Mouse (Mus musculus): ENCODE results near the gene Syngr3. TPM values are rescaled to one million over a fixed set of nuclear protein-coding genes. Genes with fewer than 3 reads are reported as not detected.
A peak's percentile ranks its signal among the peaks of the same experiment; 100 is the strongest.

Syngr3 gene
- 100 to 1,000 TPM; 177 to 188 TPM for total RNA-seq (2021)
- long read RNA-seq, experiment 1, transcript Syngr3-201 (4 exons, 1,965 nt), result major isoform, 392 of 422 reads
- long read RNA-seq, experiment 1, partial matches to known transcripts, result 23 of 422 reads
- long read RNA-seq, experiment 1, other reads (novel, unspliced or antisense), result 7 of 422 reads
- long read RNA-seq, experiment 2, transcript Syngr3-201 (4 exons, 1,965 nt), result major isoform, 264 of 298 reads
- long read RNA-seq, experiment 2, partial matches to known transcripts, result 19 of 298 reads
- long read RNA-seq, experiment 2, other reads (novel, unspliced or antisense), result 15 of 298 reads

DNA sequence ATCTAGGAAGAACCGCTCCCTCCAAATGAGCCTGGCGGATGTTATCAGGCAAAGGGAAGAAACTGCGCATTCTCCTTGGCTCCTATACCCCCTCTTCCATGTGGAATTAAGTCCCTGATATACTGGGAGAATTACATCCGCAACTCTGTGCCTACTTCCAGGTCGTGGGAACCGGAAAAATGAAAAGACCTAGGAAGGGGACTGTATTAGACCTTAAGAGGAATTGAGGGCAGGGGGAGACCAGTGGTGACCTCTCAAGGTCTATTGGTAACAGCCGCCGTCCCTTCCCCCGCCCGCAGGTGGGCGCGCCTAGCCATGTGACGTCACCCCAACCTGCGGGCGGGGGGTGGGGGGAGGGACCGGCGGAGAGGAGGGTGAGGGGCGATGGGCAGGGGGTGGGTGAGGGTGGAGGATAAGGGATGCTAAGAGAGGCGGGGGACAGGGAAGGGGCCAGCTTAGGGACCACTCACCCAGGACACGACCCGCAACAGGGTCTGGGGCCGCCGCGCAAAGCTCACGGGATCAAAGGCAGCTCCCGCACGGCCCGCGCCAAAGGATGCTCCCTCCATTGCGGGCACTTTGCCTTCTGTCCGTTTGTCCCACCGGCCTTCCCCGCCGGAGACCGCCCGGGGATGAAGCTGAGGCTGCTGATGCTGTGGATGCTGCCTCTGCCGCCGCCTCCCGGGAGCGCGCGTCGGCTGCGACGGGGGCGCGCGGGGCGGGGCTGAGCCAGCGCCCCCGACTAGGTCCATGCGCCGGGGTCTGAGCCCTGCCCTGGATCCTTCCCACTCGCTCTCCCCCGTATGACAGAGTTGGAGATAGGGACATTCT, at the start of gene Syngr3:
Gene Syngr3 (minus strand): TSS at position 705 of the 831 bp plus-strand sequence.
- DNase-seq (ENCODE audit: extremely low spot score in 1 of 2, low spot score in 2 of 2), result peak; percentile 59 to 61
- Histone ChIP-seq H3K27ac (peak within 1 kb of the TSS; percentile 99), H3K4me3 (peak within 1 kb of the TSS; percentile 67)
- no peak; the same call in 1 of the 2 replicates for TF ChIP-seq CTCF (IDR thresholded peaks at IDR 0.05)
- intact Hi-C loops (cut with DNase I), result no loop called here

DNA sequence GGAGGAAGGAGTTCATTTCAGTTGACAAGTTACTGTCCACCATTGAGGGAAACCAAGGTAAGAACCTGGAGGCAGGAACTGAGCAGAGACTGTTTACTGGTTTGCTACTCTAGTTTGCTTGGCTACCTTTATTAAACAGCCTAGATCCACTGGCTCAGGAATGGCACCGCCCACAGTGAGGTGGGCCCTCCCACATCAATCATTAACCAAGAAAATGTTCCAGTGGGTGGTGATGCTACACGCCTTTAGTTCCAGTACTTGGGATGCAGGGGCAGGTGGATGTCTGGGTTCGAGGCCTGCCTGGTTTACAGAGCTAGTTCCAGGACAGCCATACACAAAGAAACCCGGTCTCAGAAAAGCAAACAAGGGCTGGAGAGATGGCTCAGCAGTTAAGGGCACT, 48.5 kb upstream of the Syngr3 start:
- H3K4me3 ChIP-seq, result no peak overlapping the region
- intact Hi-C loops (cut with DNase I), result no loop called here

GRCm38 (mm10) chr17:24737135-24737810, 47.5 kb upstream of the Syngr3 start:
- no peak for DNase-seq (ENCODE audit: extremely low spot score in 1 of 2, low spot score in 2 of 2)
- intact Hi-C loops (cut with DNase I), result no loop called here

More for the DNA sequence above, 48.5 kb upstream of the Syngr3 start:
- TF ChIP-seq CTCF (IDR thresholded peaks at IDR 0.05), result no peak
- H3K27ac ChIP-seq, result no peak overlapping the region
- no peak for DNase-seq (ENCODE audit: extremely low spot score in 1 of 2, low spot score in 2 of 2)

GRCm38 (mm10) chr17:24736330-24737051, 46.7 kb upstream of the Syngr3 start, which contains the start of gene Msrb1:
Gene Msrb1 (plus strand): TSS chr17:24736642.
- H3K27ac ChIP-seq, result peak within 1 kb of the TSS; percentile 80
- peak within 1 kb of the TSS; percentile 66 for H3K4me3 ChIP-seq
- peak; percentile 86 to 91 for DNase-seq (ENCODE audit: extremely low spot score in 1 of 2, low spot score in 2 of 2)
- no peak for TF ChIP-seq CTCF (IDR thresholded peaks at IDR 0.05)
- intact Hi-C loops (cut with DNase I), result no loop called here

More at GRCm38 (mm10) chr17:24737135-24737810, 47.5 kb upstream of the Syngr3 start:
- Histone ChIP-seq H3K27ac (no peak overlapping the region), H3K4me3 (peak overlapping the region; percentile 66)
- no peak; the same call in 1 of the 2 replicates for TF ChIP-seq CTCF (IDR thresholded peaks at IDR 0.05)

- Histone ChIP-seq H3K4me3 (no peak overlapping the region), H3K27ac (no peak overlapping the region)
- TF ChIP-seq CTCF (IDR thresholded peaks at IDR 0.05), result no peak
- intact Hi-C loops (cut with DNase I), result no loop called here
- DNase-seq (ENCODE audit: extremely low spot score in 1 of 2, low spot score in 2 of 2), result no peak
Observed at GRCm38 (mm10) chr17:24735446-24735845, 45.7 kb upstream of the Syngr3 start.

DNA sequence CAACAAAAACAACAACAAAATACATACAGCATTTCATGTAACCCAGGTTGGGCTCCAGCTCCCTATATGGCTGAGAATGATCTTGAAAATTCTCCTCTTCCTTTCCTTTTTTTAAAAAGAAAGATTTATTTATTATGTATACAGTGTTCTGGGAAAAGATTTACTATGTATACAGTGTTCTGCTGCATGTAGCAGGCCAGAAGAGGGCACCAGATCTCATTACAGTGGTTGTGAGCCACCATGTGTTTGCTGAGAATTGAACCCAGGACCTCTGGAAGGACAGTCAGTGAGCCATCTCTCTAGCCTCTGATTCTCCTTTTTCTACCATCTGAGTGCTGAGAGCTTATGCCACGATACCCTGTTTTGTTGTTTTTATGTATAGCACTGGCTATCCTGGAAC, 44.8 kb upstream of the Syngr3 start:
- peak; percentile 32 for TF ChIP-seq CTCF (IDR thresholded peaks at IDR 0.05)
- intact Hi-C loops (cut with DNase I), result no loop called here
- DNase-seq (ENCODE audit: extremely low spot score in 1 of 2, low spot score in 2 of 2), result no peak
- Histone ChIP-seq H3K4me3 (no peak overlapping the region), H3K27ac (no peak overlapping the region)

GRCm38 (mm10) chr17:24733434-24734050, 43.8 kb upstream of the Syngr3 start:
- Histone ChIP-seq H3K27ac (no peak overlapping the region), H3K4me3 (no peak overlapping the region)
- DNase-seq (ENCODE audit: extremely low spot score in 1 of 2, low spot score in 2 of 2), result no peak
- TF ChIP-seq CTCF (IDR thresholded peaks at IDR 0.05), result no peak
- intact Hi-C loops (cut with DNase I), result no loop called here

DNA sequence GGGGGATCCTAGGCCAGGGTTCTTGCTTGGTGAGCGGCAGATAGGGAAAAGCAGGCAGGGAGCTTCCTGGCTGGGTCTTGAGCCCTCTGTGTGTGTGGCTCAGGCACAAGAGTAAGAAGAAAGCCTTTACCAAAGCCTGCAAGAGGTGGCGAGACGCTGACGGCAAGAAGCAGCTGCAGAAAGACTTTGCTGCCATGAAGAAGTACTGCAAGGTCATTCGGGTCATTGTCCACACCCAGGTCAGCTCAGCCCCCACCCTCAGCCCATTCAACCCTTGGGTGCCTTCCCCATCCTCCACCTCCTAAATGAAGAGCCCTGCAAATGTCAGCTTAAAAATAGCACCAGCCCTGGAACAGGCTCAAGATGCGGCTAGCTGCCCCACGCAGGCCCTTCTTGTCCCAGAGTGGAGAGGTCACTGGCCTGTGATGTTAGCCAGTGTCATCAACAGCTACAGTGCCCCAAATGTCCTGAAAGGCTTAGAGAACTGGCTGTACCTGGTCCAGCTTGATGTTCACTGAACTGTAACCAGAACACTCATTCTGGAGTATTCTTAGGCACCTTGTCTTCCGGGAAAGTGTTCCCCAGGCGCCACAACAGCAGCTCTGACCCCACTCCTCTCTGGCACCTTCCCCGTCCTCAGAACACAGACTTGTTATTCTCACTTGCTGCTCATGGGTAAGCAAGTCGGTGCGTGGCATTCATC, 42.6 kb upstream of the Syngr3 start:
- no peak overlapping the region for H3K4me3 ChIP-seq
- no peak overlapping the region for H3K27ac ChIP-seq
- intact Hi-C loops (cut with DNase I), result no loop called here
- DNase-seq (ENCODE audit: extremely low spot score in 1 of 2, low spot score in 2 of 2), result no peak
- no peak for TF ChIP-seq CTCF (IDR thresholded peaks at IDR 0.05)

- Histone ChIP-seq H3K27ac (no peak overlapping the region), H3K4me3 (no peak overlapping the region)
- DNase-seq (ENCODE audit: extremely low spot score in 1 of 2, low spot score in 2 of 2), result no peak
- TF ChIP-seq CTCF (IDR thresholded peaks at IDR 0.05), result no peak
- intact Hi-C loops (cut with DNase I), result no loop called here
Observed at GRCm38 (mm10) chr17:24730787-24731186, 41.0 kb upstream of the Syngr3 start.

DNA sequence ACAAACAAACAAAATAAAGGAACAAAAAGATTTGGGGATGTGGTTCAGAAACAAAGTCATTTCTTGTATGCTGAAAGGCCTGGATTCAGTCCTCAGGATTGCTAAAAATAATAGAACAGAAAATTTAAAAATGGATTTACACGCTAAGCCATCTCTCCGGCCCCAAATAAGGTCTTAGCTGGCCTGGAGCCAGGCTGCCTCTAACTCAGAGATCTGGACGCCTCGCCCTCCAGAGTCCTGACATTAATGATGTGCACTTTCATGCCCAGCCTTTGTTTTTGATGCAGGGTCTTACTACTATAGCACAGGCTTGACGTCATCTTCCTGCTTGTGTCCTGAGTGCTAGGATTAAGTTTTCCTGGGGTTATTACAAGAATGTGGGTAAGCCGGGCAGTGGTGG, 39.3 kb upstream of the Syngr3 start:
- intact Hi-C loops (cut with DNase I), result no loop called here
- no peak overlapping the region for H3K27ac ChIP-seq
- H3K4me3 ChIP-seq, result no peak overlapping the region
- TF ChIP-seq CTCF (IDR thresholded peaks at IDR 0.05), result no peak
- DNase-seq (ENCODE audit: extremely low spot score in 1 of 2, low spot score in 2 of 2), result no peak
